Mouse (Mus musculus) MEL (cell line): ENCODE measurements around the gene Sox6. TPM values are rescaled to one million over a fixed set of nuclear protein-coding genes. Genes with fewer than 3 reads are reported as not detected.

Source experiments
- DNase-seq: peaks from one replicate; pipeline ENCODE4 v3.0.0; 2011; ENCODE audit warnings: low read depth, low spot score
- H3K27ac ChIP-seq: 2 replicates; pipeline ENCODE4 v1.5.1; 2012; ENCODE audit warnings: low read depth, mild to moderate bottlenecking, control low read depth, low read length, moderate library complexity; ENCODE audit not compliant: control insufficient read depth
- H3K27me3 ChIP-seq, 2 experiments: fragments of 150-350 bp in 1 of 2; sonication (generic) in 1 of 2; 2 replicates each; pipeline ENCODE4 v1.6.1; 2012; ENCODE audit warnings: low read length in 2 of 2, mild to moderate bottlenecking in 2 of 2, improper control_type of control experiment in 1 of 2, moderate library complexity in 1 of 2; ENCODE audit not compliant: insufficient read depth in 2 of 2, control insufficient read depth in 1 of 2
- H3K36me3 ChIP-seq, 2 experiments: 2 replicates each; pipeline ENCODE4 v1.6.1; 2012 to 2014; ENCODE audit warnings: low read length in 2 of 2, improper control_type of control experiment in 1 of 2, inconsistent platforms in 1 of 2, mild to moderate bottlenecking in 1 of 2; ENCODE audit not compliant: insufficient read depth in 2 of 2, control insufficient read depth in 1 of 2
- H3K4me1 ChIP-seq, 2 experiments: fragments of 150-350 bp in 1 of 2; sonication (generic) in 1 of 2; 2 replicates each; pipeline ENCODE4 v1.6.1; 2012; ENCODE audit warnings: low read length in 2 of 2, improper control_type of control experiment in 1 of 2, mild to moderate bottlenecking in 1 of 2; ENCODE audit not compliant: insufficient read depth in 2 of 2, control insufficient read depth in 1 of 2
- H3K4me3 ChIP-seq, 2 experiments: fragments of 150-350 bp in 1 of 2; sonication (generic) in 1 of 2; 2 replicates each; pipeline ENCODE4 v1.5.1; 2012; ENCODE audit warnings: low read depth in 2 of 2, low read length in 2 of 2, mild to moderate bottlenecking in 2 of 2, moderate library complexity in 2 of 2, control low read depth in 1 of 2, improper control_type of control experiment in 1 of 2; ENCODE audit not compliant: control insufficient read depth in 1 of 2, insufficient read depth in 1 of 2
- H3K79me2 ChIP-seq: 2 replicates; pipeline ENCODE4 v1.6.1; 2012; ENCODE audit warnings: mild to moderate bottlenecking, low read length, moderate library complexity; ENCODE audit not compliant: control insufficient read depth, poor library complexity, insufficient read depth
- H3K9ac ChIP-seq: 2 replicates; pipeline ENCODE4 v1.6.1; 2012; ENCODE audit warnings: low read depth, mild to moderate bottlenecking, control low read depth, low read length, moderate library complexity; ENCODE audit not compliant: control insufficient read depth, poor library complexity, severe bottlenecking
- H3K9me3 ChIP-seq: fragments of 150-350 bp; sonication (generic); replicated peaks from 2 replicates; pipeline ENCODE4 v1.6.1; 2012; ENCODE audit warnings: mild to moderate bottlenecking, low read length, improper control_type of control experiment, moderate library complexity; ENCODE audit not compliant: insufficient read depth
- BHLHE40 ChIP-seq: IDR thresholded peaks from 2 replicates; pipeline ENCODE4 v1.6.1; 2012; ENCODE audit warnings: low read depth, mild to moderate bottlenecking, inconsistent platforms, low read length, improper control_type of control experiment, borderline replicate concordance
- CHD1 ChIP-seq: IDR thresholded peaks from 2 replicates; pipeline ENCODE4 v1.6.1; 2012; ENCODE audit warnings: low read depth, mild to moderate bottlenecking, inconsistent platforms, low read length, improper control_type of control experiment
- CTCF ChIP-seq, 3 experiments: IDR thresholded peaks in 2 of 3; conservative IDR thresholded peaks in 1 of 3; 2 replicates each; pipeline ENCODE4 v1.5.1; 2011 to 2012; ENCODE audit warnings: low read length in 3 of 3, low read depth in 2 of 3, mild to moderate bottlenecking in 2 of 3, improper control_type of control experiment in 1 of 3, inconsistent platforms in 1 of 3, mixed read lengths in 1 of 3, moderate library complexity in 1 of 3; ENCODE audit not compliant: control insufficient read depth in 1 of 3, insufficient read depth in 1 of 3, poor library complexity in 1 of 3, severe bottlenecking in 1 of 3
- E2F4 ChIP-seq: IDR thresholded peaks from 2 replicates; pipeline ENCODE4 v1.6.1; 2011; ENCODE audit warnings: low read depth, low read length, improper control_type of control experiment, borderline replicate concordance
- ELF1 ChIP-seq: IDR thresholded peaks from 2 replicates; pipeline ENCODE4 v1.6.1; 2014; ENCODE audit warnings: low read depth, mild to moderate bottlenecking, inconsistent platforms, low read length, improper control_type of control experiment, moderate library complexity
- EP300 ChIP-seq, 2 experiments: IDR thresholded peaks; 2 replicates each; pipeline ENCODE4 v1.6.1; 2011; ENCODE audit warnings: improper control_type of control experiment in 2 of 2, low read length in 2 of 2, low read depth in 1 of 2, mild to moderate bottlenecking in 1 of 2
- ETS1 ChIP-seq: IDR thresholded peaks from 2 replicates; pipeline ENCODE4 v1.6.1; 2012; ENCODE audit warnings: low read depth, mild to moderate bottlenecking, inconsistent platforms, low read length, improper control_type of control experiment, moderate library complexity
- GABPA ChIP-seq: IDR thresholded peaks from 2 replicates; pipeline ENCODE4 v1.6.1; 2012; ENCODE audit warnings: low read depth, mild to moderate bottlenecking, inconsistent platforms, low read length, improper control_type of control experiment, moderate library complexity
- JUND ChIP-seq: IDR thresholded peaks from 2 replicates; pipeline ENCODE4 v1.6.1; 2011; ENCODE audit warnings: low read depth, mild to moderate bottlenecking, improper control_type of control experiment, low read length
- KAT2A ChIP-seq: conservative IDR thresholded peaks from 2 replicates; pipeline ENCODE4 v1.6.1; 2012; ENCODE audit warnings: low read depth, low read length, improper control_type of control experiment, inconsistent platforms
- MAFK ChIP-seq: IDR thresholded peaks from 2 replicates; pipeline ENCODE4 v1.6.1; 2011; ENCODE audit warnings: low read depth, mild to moderate bottlenecking, low read length, improper control_type of control experiment, borderline replicate concordance
- MAX ChIP-seq: IDR thresholded peaks from 2 replicates; pipeline ENCODE4 v1.6.1; 2011; ENCODE audit warnings: low read length, improper control_type of control experiment
- MAZ ChIP-seq: IDR thresholded peaks from 2 replicates; pipeline ENCODE4 v1.6.1; 2012; ENCODE audit warnings: low read depth, mild to moderate bottlenecking, inconsistent platforms, low read length, improper control_type of control experiment
- MXI1 ChIP-seq: IDR thresholded peaks from 2 replicates; pipeline ENCODE4 v1.6.1; 2011; ENCODE audit warnings: mild to moderate bottlenecking, low read depth, low read length, improper control_type of control experiment
- MYB ChIP-seq: IDR thresholded peaks from 2 replicates; pipeline ENCODE4 v1.6.1; 2011; ENCODE audit warnings: mild to moderate bottlenecking, low read depth, low read length, improper control_type of control experiment
- POLR2AphosphoS2 ChIP-seq: IDR thresholded peaks from 2 replicates; pipeline ENCODE4 v1.6.1; 2011; ENCODE audit warnings: low read length, improper control_type of control experiment
- RAD21 ChIP-seq: IDR thresholded peaks from 2 replicates; pipeline ENCODE4 v1.6.1; 2011; ENCODE audit warnings: mild to moderate bottlenecking, low read depth, low read length, improper control_type of control experiment
- RCOR1 ChIP-seq: IDR thresholded peaks from 2 replicates; pipeline ENCODE4 v1.6.1; 2012; ENCODE audit warnings: low read depth, mild to moderate bottlenecking, inconsistent platforms, low read length, improper control_type of control experiment
- SIN3A ChIP-seq: IDR thresholded peaks from 2 replicates; pipeline ENCODE4 v1.6.1; 2012; ENCODE audit warnings: low read length, improper control_type of control experiment, inconsistent platforms
- SMC3 ChIP-seq: IDR thresholded peaks from 2 replicates; pipeline ENCODE4 v1.6.1; 2011; ENCODE audit warnings: low read depth, low read length, improper control_type of control experiment
- TAL1 ChIP-seq: IDR thresholded peaks from 2 replicates; pipeline ENCODE4 v1.6.1; 2012; ENCODE audit warnings: mild to moderate bottlenecking, inconsistent platforms, low read length, moderate library complexity, mixed read lengths
- TBP ChIP-seq: IDR thresholded peaks from 2 replicates; pipeline ENCODE4 v1.8.0; 2011; ENCODE audit warnings: low read depth, low read length, improper control_type of control experiment
- UBTF ChIP-seq: IDR thresholded peaks from 2 replicates; pipeline ENCODE4 v1.6.1; 2012; ENCODE audit warnings: low read depth, mild to moderate bottlenecking, inconsistent platforms, low read length, improper control_type of control experiment, moderate library complexity, borderline replicate concordance; ENCODE audit not compliant: insufficient read depth
- USF1 ChIP-seq: IDR thresholded peaks from 2 replicates; pipeline ENCODE4 v1.6.1; 2014; ENCODE audit warnings: low read depth, mild to moderate bottlenecking, inconsistent platforms, low read length, improper control_type of control experiment, moderate library complexity
- ZMIZ1 ChIP-seq: IDR thresholded peaks from 2 replicates; pipeline ENCODE4 v1.6.1; 2012; ENCODE audit warnings: low read depth, mild to moderate bottlenecking, inconsistent platforms, low read length, improper control_type of control experiment, moderate library complexity
- ZNF384 ChIP-seq: IDR thresholded peaks from 2 replicates; pipeline ENCODE4 v1.6.1; 2012; ENCODE audit warnings: low read depth, mild to moderate bottlenecking, inconsistent platforms, low read length, improper control_type of control experiment
- polyA plus RNA-seq, 2 experiments: library from polyadenylated mRNA; stranded (reverse) in 1 of 2; unstranded in 1 of 2; fragments of >175 nt in 1 of 2; fragments of >200 nt in 1 of 2; gene quantifications; 2 replicates each; pipeline versions ENCODE4 v1.2.1 to v1.2.4; 2012; ENCODE audit warnings: low replicate concordance in 2 of 2, low read depth in 1 of 2; ENCODE audit not compliant: insufficient read length in 2 of 2, insufficient read depth in 1 of 2, missing spikeins in 1 of 2
- total RNA-seq: library from RNA; depleted of rRNA; stranded (reverse); fragments of 300-350 nt; gene quantifications from 2 replicates; pipeline ENCODE4 v1.2.3, GENCODE M21; 2012

Gene Sox6
- total and polyA plus RNA-seq, 3 experiments, result 2.6 to 4.6 TPM; not detected in 1

DNA sequence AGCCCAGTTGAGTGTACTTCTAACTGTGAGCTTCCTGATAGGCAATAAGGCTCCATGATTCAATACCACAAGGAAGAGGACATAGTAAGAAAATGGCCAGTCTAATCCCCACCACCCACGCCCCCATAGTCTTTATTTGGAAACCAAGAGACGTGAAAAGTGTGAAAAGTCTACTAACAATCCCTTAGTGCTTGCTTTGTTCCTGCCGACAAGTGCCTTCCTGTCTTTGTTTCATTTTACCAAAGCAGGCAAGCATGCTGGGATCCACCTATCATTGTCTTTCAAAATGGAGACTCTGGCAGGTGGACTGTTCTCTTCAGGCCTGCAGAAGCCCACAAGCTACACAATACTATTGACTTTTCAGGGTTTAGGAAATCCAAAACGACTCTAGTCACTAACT lies 495.0 kb downstream of the Sox6 start:
- Histone ChIP-seq H3K36me3 (peaks cover 0 to 33% of the 10 kb centered on the region in 2 experiments; a peak in 2 of 4 replicates), H3K4me3 (no peak overlapping the region), H3K79me2 (no peaks in the 10 kb centered on the region), H3K4me1 (peaks cover 20 to 29% of the 10 kb centered on the region in 2 experiments), H3K27ac (no peak overlapping the region), H3K27me3 (no peaks in the 10 kb centered on the region), H3K9me3 (no peaks in the 10 kb centered on the region), H3K9ac (no peak overlapping the region)
- TF ChIP-seq MAZ (no peak), TAL1 (no peak), SIN3A (no peak), JUND (no peak), GABPA (no peak), E2F4 (no peak), POLR2AphosphoS2 (no peak), ETS1 (no peak)
- no peak for DNase-seq

DNA sequence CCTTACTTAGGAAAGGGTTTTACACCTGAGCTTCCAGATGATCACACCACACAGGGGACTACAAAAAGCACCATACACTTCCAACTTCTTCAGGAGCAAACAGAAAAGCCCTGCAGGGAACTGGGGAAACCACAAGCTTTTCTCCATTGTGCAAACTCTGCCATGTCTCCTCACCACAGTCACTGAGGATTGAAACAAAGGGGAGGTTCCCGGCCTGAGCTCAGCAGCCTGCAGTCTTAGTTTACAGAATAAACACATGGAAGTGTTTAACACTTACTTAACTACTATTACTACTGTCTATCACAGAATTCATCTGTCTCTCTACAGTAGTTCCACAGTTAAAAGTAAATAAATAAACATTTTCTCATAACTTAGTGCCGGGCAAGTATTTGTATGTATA lies 498.3 kb downstream of the Sox6 start:
- no peak overlapping the region for H3K9ac ChIP-seq
- no peak overlapping the region for H3K4me3 ChIP-seq
- no peak for DNase-seq
- no peaks in the 10 kb centered on the region for H3K9me3 ChIP-seq
- peaks cover 0 to 20% of the 10 kb centered on the region in 2 experiments; a peak in 2 of 4 replicates for H3K36me3 ChIP-seq
- H3K4me1 ChIP-seq, result peaks cover 15 to 25% of the 10 kb centered on the region in 2 experiments
- no peaks in the 10 kb centered on the region for H3K27me3 ChIP-seq
- H3K27ac ChIP-seq, result peak overlapping the region; percentile 19; the same call in 1 of the 2 replicates
- no peak for TF ChIP-seq SMC3
- TF ChIP-seq POLR2AphosphoS2, result no peak
- no peak for TF ChIP-seq ZNF384
- TF ChIP-seq MAX, result no peak
- no peak for TF ChIP-seq KAT2A
- TF ChIP-seq RCOR1, result no peak
- TF ChIP-seq JUND, result no peak
- TF ChIP-seq ZMIZ1, result no peak
- no peaks in the 10 kb centered on the region for H3K79me2 ChIP-seq

- DNase-seq, result peak; percentile 88
- Histone ChIP-seq H3K27me3 (no peaks in the 10 kb centered on the region), H3K4me1 (peaks cover 15 to 25% of the 10 kb centered on the region in 2 experiments), H3K36me3 (peaks cover 0 to 20% of the 10 kb centered on the region in 2 experiments; a peak in 2 of 4 replicates), H3K79me2 (no peaks in the 10 kb centered on the region), H3K4me3 (peak overlapping the region in 1 of 2 experiments; percentile 21; a peak in 1 of 4 replicates), H3K9ac (0 out of 2 replicates have a peak overlapping the region, but pooled peaks have one; percentile 34), H3K27ac (peak overlapping the region; percentile 25), H3K9me3 (no peaks in the 10 kb centered on the region)
- TF ChIP-seq KAT2A (no peak), MAZ (no peak), CTCF (IDR thresholded peaks at IDR 0.05 in 2 of 3, conservative IDR thresholded peaks at IDR 0.05 in 1 of 3; ENCODE audit: control insufficient read depth in 1 of 3, insufficient read depth in 1 of 3, low read depth in 2 of 3, low read length in 3 of 3, poor library complexity in 1 of 3, severe bottlenecking in 1 of 3) (no peak), MXI1 (peak; percentile 67), TBP (0 out of 2 replicates have a peak, but pooled peaks have one; percentile 23), POLR2AphosphoS2 (no peak), ETS1 (peak; percentile 96), CHD1 (0 out of 2 replicates have a peak, but pooled peaks have one; percentile 18), ELF1 (no peak), UBTF (no peak), SMC3 (no peak), USF1 (no peak), MAX (0 out of 2 replicates have a peak, but pooled peaks have one; percentile 50), BHLHE40 (no peak), MYB (0 out of 2 replicates have a peak, but pooled peaks have one; percentile 29), RAD21 (no peak), RCOR1 (peak; percentile 60; the same call in 1 of the 2 replicates), EP300 (IDR thresholded peaks at IDR 0.05; ENCODE audit: low read depth in 1 of 2, low read length in 2 of 2) (peak; percentile 86 to 89), MAFK (no peak), SIN3A (peak; percentile 81)
These were observed 499.6 kb downstream of the Sox6 start for GRCm38 (mm10) chr7:115539003-115539402.
